Mouse (Mus musculus) skeletal muscle tissue, adult 2 months (tissue): Measurements from ENCODE around the gene Grin1.
A peak's percentile ranks its signal among the peaks of the same experiment; 100 is the strongest.

Source experiments
- DNase-seq: peaks from one replicate; pipeline ENCODE4 v3.0.0-alpha.2; 2012; ENCODE audit warnings: low read depth, low spot score

Gene Grin1

GRCm38 (mm10) chr2:25318971-25319773 lies at the start of gene Grin1:
Gene Grin1 (minus strand): TSS chr2:25319187.
- DNase-seq, result no peak

DNA sequence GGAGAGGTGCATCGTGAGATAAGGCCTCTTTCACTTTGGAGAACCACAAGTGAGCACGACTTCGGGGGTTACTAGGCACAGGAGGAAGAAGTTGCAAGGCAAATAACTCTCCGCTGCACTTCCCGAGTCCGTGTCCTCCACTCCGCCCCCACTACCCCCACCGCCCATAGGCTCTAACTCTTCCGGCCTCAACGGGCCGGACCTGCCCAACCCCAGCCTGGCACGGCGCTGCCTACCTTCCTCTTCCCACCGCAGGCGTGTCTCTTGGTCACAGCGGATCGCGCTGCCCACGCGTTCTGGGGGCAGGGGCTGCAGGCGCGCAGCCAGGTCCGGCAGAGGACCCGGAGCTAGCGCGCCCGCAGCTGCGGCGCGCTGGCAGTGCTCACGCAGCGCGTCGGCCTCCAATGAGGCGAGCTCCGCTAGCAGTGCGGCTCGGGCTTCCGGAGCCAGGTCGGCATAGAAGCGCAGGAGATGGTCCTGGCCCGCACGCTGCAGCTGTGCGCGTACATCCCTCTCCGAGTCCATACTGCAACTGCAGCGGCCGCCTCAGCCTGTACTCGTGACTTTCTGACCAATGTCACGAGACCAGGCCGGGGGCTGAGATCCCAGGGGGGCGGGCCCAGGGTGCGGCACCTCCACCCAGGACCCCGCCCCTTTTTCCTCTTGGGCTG lies 46.2 kb upstream of the Grin1 start, which contains the start of gene Uap1l1:
TSS of gene Uap1l1 (minus strand) at position 592 of the 671 bp plus-strand sequence.
- peak; percentile 76 for DNase-seq

DNA sequence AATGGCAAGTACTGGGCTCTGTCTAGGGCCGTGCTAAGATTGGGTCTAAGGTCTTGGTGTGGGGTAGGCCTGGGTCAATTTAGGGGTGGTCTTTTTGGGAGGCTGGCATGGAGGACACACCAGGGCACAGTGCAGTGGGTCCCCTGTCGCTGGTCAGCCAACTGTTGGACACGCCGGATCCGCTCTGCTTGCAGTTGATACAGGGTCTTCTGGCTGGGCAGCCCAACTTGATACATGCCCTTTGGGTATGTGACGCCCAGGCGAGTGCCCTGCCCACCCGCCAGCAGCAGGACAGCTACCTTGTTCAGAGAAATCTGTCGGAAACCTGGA lies 45.7 kb upstream of the Grin1 start:
- no peak for DNase-seq

DNA sequence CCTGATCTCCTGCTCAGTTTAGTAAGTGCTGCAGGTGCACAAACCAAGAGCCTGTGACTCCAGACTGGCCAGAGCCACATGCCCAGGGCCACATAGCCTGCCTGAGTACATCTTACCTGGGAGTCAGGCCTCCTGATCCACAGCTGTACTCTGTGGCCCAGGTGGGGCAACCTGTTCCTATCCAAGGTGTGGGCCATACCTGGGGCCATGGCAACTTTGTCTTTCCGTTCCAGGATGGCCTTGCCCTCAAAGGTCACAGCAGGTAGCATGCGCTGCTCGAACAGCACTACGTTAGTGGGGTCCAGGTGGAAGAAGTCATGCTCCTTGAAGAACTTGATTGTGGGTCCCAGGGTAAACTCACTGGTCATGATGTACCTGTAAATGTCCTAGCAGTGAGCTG lies 45.3 kb upstream of the Grin1 start:
- DNase-seq, result no peak

DNA sequence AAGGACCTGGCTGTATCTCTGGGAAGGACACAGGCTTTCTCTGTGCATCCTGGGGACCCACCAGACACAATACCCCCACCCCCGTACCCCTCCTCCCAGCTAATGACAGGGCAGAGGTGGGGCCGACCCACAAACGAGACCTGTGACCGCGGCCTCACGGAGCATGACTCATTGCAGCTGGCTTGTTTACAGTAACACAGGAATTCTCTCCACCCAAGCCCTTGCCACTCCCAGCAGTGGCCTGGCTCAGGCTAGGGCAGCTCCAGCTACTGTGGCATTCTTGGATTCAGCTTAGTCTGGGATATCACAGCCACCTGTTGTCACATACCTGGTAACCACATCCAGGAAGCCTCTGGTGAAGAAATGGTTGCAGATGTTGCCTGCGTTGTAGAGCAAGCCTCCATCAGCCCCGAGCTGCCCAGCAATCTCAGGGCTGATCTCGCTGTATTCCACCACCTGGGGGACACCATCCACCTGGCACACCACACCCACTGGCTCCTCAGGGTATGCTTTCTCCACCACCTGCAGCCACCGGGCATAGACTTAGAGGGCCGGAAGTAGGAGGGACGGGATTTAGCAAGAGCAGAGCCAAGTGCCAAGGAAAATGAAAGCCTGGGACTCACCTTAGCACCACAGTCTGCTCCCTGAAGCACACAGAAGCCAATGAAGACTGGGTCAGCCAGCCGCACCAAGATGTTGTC lies 44.6 kb upstream of the Grin1 start:
- no peak for DNase-seq

DNA sequence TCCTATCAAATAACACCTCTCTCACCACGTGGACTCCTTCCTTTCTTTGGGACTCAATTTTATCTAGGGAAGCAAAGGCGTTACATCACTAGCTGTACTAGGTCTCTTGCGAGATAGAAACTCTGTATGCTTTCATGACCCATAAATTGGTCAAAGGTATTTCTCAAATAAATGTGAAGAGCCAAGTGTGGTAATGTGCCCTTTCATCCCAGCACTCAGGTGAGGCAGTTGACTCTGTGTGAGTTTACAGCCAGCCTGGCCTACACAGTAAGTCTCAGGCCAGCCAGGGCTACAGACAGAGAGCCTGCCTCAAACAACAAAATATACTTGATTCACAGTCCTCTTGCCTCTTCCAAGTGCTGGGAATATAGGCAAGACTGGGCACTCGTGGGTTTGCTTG lies 40.9 kb upstream of the Grin1 start:
- no peak for DNase-seq

DNA sequence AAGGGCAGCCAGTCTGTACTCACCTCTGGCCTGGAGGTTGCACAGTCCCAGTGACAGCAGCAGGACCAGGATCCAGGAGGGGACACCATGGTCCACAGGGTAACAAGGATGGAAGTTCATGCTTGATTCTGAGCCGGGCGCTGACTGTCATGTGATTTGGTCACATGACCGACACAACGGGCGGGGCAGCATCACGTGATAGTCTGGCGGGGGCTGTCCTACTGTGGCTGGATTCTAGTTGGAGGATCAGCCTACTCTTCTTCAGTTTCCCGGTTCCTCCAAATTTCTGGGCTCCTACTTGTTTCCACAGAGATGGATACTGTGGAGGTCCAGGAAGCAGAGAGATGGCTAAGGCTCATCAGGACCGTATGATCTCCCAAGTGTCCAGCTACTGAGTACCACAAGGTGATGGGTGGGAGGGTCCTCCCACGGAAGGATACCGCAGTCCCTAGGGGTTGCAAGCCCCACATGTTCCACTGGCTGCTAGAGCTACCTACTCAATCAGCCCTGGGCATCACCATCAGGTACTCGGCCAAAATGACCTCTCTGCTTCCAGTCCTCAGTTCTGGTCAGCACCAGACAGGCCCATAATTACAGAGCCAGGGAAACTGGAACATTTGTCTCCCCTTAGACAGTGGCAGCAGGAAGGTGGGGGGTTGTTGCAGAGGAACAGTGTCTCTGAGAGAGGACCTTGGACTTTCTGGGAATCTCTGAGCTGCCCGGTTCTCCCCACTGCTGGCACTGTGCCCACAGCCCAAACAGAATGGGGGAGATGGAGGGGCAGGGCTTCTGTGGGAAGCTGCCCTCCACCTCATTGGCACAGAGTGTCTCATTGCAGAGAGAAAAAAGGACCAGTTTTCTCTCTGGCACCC lies 37.5 kb upstream of the Grin1 start, which contains the start of gene Dpp7:
TSS of gene Dpp7 (minus strand) at position 152 of the 872 bp plus-strand sequence.
- DNase-seq, result peak; percentile 84

GRCm38 (mm10) chr2:25355419-25356066 lies 36.6 kb upstream of the Grin1 start:
- DNase-seq, result no peak

GRCm38 (mm10) chr2:25354211-25354610 lies 35.2 kb upstream of the Grin1 start:
- no peak for DNase-seq

DNA sequence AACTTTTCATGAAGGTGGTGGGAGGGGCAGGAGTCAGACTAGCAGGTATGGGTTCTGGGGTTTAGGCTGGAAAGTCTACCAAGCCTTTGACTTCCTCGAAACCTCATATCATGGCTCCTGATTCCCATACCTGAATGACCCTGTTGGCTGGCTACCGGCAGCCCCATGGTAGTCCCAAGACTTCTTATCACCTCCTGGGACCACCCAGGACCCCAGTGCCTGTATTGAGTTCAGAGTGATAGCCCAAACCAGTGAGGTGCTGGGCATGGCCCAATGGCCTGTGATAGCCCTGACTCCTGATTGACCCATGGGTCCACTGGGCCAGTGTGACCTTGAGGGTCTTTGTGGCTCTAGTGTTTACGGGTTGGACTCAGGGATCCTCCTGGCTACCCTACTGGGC lies 31.7 kb upstream of the Grin1 start:
- no peak for DNase-seq

DNA sequence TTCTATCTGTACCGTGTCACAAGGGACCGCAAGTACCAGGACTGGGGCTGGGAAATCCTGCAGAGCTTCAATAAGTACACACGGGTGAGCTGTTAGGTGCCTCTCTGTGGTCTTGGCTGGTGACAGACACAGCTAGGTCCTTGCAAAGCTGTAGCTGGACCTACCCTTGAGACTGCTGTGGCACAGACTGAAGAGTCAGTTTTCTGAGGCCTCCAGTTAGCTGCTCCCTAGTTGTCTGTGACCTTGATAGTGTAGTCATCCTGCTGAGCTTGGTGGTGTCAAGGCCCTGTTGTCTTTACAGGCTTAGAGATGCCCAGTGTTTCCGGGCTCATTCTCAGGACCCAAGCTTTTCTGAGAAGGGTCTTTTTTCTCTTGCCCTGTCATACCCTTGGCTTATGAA lies 30.5 kb upstream of the Grin1 start:
- DNase-seq, result no peak

DNA sequence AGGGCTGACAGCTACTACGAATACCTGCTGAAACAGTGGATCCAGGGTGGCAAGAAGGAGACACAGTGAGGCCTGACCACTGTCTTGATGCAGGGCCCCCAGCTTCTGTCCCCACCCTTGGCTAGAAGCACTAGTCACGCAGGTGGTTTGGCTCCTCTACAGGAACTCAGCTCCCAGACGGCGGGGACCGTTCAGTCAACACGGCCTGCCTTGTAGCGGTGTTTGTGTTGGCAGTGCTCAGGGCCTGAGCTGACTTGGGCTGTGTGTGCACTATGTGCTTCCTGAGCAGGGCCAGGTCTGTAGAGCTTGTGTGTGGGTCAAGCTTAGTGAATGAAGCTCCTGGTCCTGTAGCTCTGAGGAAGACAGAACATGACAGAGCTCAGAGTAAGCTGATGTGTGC lies 29.2 kb upstream of the Grin1 start:
- DNase-seq, result no peak

DNA sequence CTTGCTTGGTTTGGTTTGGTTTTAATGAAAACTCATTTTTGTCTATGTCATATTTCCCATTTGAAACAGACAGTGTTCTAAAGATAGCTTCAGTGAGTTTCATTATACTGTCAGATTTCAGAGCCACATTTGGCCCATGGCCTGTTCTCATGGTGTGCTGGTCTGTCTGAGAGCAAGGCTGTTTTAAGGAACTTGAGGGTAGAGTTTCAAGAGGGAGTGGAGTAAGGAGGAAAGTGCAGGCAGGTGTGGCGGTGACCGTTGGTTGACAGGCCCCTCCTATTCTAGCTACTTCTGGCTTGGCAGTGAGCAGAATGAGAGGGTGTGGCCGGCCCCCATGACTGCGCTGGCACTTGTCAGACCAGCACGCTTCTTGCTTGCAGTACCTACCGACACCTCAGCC lies 19.3 kb upstream of the Grin1 start:
- no peak for DNase-seq

DNA sequence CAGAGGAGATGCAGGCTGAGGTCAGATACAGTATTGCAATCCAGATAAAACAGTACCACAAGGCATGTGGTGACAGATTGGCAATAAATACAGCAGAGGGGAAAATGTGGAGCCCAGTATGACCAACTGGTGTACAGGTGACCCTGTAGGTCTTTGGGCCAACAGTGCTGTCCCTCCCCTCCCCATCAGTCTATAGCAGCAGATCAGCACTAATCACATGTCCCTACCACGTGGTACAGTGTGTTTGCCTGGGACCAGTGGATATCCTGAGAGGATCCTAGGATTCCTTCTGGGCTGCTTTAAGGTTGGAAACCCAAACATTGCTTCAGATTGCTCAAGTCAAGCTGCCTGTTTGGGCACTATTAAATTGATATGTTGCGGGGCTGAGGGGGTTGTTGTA lies 14.6 kb upstream of the Grin1 start:
- DNase-seq, result no peak

DNA sequence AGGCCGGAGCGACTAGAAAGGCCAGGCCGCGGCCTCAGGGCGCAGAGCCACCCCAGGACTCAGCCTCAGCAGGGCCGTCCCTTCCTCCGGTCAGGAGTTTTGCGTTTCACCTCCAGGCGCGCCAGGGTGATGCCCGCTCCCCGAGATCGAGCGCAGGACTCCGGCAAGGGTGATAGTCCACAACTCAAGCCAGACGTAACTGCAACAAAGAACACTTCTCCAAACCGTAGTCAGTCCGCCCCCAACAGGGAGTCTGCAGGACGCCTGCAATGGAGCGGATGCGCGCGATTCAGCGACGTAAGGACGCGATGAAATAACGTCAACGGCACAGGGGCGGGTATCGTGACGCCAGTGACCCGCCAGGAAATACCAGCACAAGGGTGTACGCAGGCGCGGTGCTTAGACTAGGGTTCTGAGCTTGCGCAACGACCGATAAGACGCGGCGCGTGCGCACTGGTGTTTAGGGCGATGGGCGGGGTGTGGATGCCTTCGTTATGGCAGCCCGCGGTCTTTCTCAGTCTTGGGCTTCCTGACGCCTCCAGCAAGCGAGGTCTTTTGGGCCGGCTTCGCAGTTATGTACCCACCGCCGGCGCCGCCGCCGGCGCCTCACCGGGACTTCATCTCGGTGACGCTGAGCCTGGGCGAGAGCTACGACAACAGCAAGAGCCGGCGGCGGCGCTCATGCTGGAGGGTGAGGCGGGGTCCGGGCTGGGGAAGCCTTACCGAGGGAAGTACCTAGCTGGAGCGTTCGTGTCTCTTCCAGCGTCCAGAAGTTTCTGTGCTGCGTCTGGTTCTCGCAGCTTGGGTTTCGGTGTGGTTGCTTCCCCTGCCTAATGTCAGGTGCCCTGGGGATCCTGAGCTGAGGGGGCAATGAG lies 13.5 kb upstream of the Grin1 start, which contains the start of gene Man1b1:
TSS of gene Man1b1 (plus strand) at position 53 of the 875 bp plus-strand sequence.
- DNase-seq, result peak; percentile 99

DNA sequence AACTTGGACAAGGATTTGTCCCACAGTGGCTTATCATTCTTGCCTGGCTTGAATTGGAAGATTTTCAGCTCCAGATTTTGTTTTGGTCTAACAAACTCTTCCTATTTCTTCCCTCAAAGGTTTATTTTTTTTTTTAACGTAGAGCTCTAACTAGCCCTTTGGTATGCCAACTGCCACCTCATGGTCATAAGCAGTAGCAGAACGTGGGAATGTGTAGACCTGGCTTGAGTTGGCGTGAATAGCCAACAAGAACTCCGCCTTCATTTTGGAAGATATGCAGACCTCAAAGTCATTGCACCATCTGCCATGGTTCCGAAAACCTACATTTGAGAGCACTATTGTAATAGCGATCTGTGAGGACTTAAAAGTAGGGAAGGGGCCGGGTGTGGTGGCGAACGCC lies 12.5 kb upstream of the Grin1 start:
- no peak for DNase-seq

DNA sequence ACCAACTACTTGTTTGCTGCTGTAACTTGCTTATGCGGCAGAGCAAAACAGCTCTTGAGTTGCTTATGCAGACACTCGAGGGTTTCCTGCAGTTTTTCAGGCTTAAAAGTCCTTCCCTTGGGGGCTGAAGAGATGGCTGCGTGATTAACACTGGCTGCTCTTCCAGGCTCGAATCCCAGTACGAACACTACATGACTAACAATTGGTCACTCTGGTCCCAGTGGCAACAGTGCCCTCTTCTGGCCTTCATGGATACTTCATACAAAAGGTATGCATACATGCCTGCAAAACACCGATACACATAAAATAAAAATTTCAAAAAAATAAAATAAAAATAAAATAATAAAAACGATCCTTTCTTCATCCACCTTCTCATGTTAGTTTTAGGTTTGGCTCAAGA lies 9.5 kb upstream of the Grin1 start:
- no peak for DNase-seq

DNA sequence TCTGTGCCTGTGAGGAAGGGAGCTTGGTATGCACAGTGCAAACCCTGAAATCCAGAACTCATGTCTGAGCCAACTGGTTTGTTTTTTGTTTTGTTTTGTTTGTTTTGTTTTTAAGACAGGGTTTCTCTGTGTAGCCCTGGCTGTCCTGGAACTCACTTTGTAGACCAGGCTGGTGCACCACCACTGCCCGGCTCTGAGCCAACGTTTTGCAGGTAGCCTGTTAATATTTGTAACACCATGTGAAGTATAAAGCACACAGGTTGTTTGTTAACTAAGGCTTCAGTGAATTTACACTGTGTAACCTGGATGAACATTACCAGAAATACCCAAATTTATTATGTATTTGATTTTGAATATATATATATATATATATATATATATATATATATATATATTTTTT lies 7.0 kb upstream of the Grin1 start:
- no peak for DNase-seq

DNA sequence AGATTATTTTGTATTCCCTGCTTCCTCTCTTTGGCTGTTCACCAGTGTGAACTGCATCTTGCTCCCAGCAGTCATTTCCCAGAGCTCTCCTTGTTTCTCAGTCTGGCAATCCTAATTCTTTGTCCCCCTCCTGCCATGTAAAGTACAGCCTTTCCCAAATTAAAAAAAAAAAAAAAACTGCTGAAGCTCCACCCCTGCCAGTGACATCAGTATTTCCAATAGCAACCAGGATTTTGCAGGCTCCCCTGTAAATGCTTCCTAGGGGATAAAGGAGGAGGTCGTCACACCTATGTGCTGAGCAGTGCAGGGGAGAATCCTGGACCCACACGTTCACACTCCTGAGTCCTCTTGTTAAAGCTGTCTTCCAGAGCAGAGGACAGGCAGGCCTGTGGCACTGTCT lies 1.1 kb upstream of the Grin1 start:
- no peak for DNase-seq
